ENCODE assay signal across 17 mouse cellular contexts in the genomic region with DNA sequence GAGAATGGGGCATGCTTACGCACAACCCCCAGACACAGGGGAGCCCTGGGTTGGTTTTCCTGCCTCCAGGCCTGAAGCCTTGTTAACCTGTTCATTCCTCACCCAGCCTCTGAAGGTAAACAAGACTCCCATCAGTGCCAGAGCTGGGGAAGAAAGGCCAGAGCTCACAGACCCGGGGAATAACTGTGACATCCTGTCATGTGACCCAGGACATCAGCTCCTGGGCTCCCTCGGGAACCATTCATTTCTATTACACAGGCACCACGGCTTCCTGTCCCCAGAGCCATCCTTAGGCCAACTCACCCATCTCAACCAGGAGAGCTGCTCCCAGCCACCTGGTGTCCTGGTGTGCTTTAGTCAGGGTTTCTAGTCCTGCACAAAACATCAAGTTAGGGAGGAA. TPM values are rescaled to one million over a fixed set of nuclear protein-coding genes. Genes with fewer than 3 reads are reported as not detected.
DNase-seq lines count a peak whose midpoint lies in the region; ATAC-seq and TF ChIP-seq lines count a peak whose summit lies in the region.
"Had no signal": no experiment of that assay in that cellular context is flagged by ENCODE, and none has a peak within 500 bp of the region (broad histone marks: within the 10 kb centered on the region; RNA-seq: fewer than 3 reads in every experiment).

No protein-coding gene starts in this region.

- DNase-seq in heart, adult 11 months, result peak; percentile 94
- DNase-seq in heart, postnatal 4 days, result no peak
- no peak for DNase-seq in lung, postnatal 0 days (ENCODE audit: low spot score)
- DNase-seq in lung, postnatal 4 days, result no peak
- DNase-seq in ZHBTc4 (ENCODE audit: low read depth, low spot score), result peak; percentile 56
- DNase-seq in limb, embryonic 10.5 days (ENCODE audit: low spot score), result no peak
- DNase-seq in urinary bladder, postnatal 4 days (ENCODE audit: low spot score in 2 of 2), result no peak
- DNase-seq in frontal cortex, postnatal 36 days (ENCODE audit: low spot score in 2 of 2), result no peak
- DNase-seq: heart, adult 2 months; right cerebral cortex, postnatal 14 days; thymus, postnatal 4 days had no signal

- H3K9me3 ChIP-seq in lung, postnatal 0 days (ENCODE audit: low read length), result no peaks in the 10 kb centered on the region
- H3K9me3 ChIP-seq in limb, embryonic 10.5 days (replicated peaks), result no peaks in the 10 kb centered on the region
- H3K9me3 ChIP-seq: G1E; hindbrain, embryonic 15.5 days; lung, embryonic 15.5 days; midbrain, embryonic 12.5 days had no signal

- H3K4me1 ChIP-seq in lung, postnatal 0 days (ENCODE audit: insufficient read depth, low read depth, low read length), result no peaks in the 10 kb centered on the region
- H3K4me1 ChIP-seq in limb, embryonic 10.5 days, result peaks cover 12% of the 10 kb centered on the region
- H3K4me1 ChIP-seq: lung, embryonic 15.5 days; midbrain, embryonic 12.5 days had no signal

- no peak overlapping the region for H3K27ac ChIP-seq in lung, postnatal 0 days (ENCODE audit: low read length)
- H3K27ac ChIP-seq in limb, embryonic 10.5 days, result peak overlapping the region; percentile 66; the same call in 1 of the 2 replicates
- H3K27ac ChIP-seq: heart, adult 2 months; hindbrain, embryonic 15.5 days; lung, embryonic 15.5 days; midbrain, embryonic 12.5 days had no signal

- peak; percentile 30; the same call in 1 of the 2 replicates for ATAC-seq in lung, postnatal 0 days
- ATAC-seq: forebrain, embryonic 16.5 days; intestine, postnatal 0 days had no signal

- no peak overlapping the region for H3K9ac ChIP-seq in lung, postnatal 0 days (replicated peaks; ENCODE audit: low read depth)
- H3K9ac ChIP-seq: hindbrain, embryonic 15.5 days; lung, embryonic 15.5 days; midbrain, embryonic 12.5 days had no signal

- H3K4me3 ChIP-seq in lung, postnatal 0 days (ENCODE audit: low read depth, low read length), result no peak overlapping the region
- H3K4me3 ChIP-seq in limb, embryonic 10.5 days, result no peak overlapping the region
- H3K4me3 ChIP-seq: heart, adult 2 months; hindbrain, embryonic 15.5 days; lung, embryonic 15.5 days; midbrain, embryonic 12.5 days had no signal

- no peak overlapping the region for H3K4me2 ChIP-seq in lung, postnatal 0 days (replicated peaks; ENCODE audit: low read depth, low read length)
- H3K4me2 ChIP-seq: hindbrain, embryonic 15.5 days; lung, embryonic 15.5 days; midbrain, embryonic 12.5 days had no signal

- no peaks in the 10 kb centered on the region for H3K36me3 ChIP-seq in lung, postnatal 0 days (ENCODE audit: insufficient read depth, low read length)
- H3K36me3 ChIP-seq in limb, embryonic 10.5 days, result no peaks in the 10 kb centered on the region
- H3K36me3 ChIP-seq: G1E; hindbrain, embryonic 15.5 days; lung, embryonic 15.5 days; midbrain, embryonic 12.5 days had no signal

- no peak for TF ChIP-seq EP300 in lung, postnatal 0 days (IDR thresholded peaks at IDR 0.05)

- TF ChIP-seq CTCF in lung, postnatal 0 days (IDR thresholded peaks at IDR 0.05), result no peak

- H3K27me3 ChIP-seq in lung, postnatal 0 days (replicated peaks; ENCODE audit: insufficient read depth, low read length), result no peaks in the 10 kb centered on the region
- no peaks in the 10 kb centered on the region for H3K27me3 ChIP-seq in limb, embryonic 10.5 days (ENCODE audit: low read depth, poor library complexity, severe bottlenecking)
- H3K27me3 ChIP-seq: hindbrain, embryonic 15.5 days; lung, embryonic 15.5 days; midbrain, embryonic 12.5 days had no signal

- WGBS in lung, postnatal 0 days, result 39% methylated on average over 4 of the region's 4 CpGs
- 40% methylated on average over 4 of the region's 4 CpGs for WGBS in limb, embryonic 10.5 days

RNA-seq across cellular contexts. Expression of a gene that starts 27.8 kb away (rescaled TPM):
- 1 to 10 TPM; 7.1 to 8.1 TPM for total RNA-seq in heart, postnatal 4 days (2021)
- 15.9 and 23.3 TPM in 2 replicates for polyA plus RNA-seq in lung, postnatal 0 days (2015; fragmentation: Nextera tagmentation; extraction: Ambion mirVana)
- 0.95 and 0.97 TPM in 2 replicates for polyA plus RNA-seq in limb, embryonic 10.5 days (2016; fragmentation: Nextera tagmentation; extraction: Ambion mirVana)

Comparison
In these comparisons a context has a peak if more than half of its experiments do, and no peak if none do; other contexts are left out.
1. DNase-seq: peak in heart, adult 11 months (single experiment) and ZHBTc4 (single experiment); none in heart, postnatal 4 days (single experiment), lung, postnatal 0 days (single experiment), lung, postnatal 4 days (0 of 2), limb, embryonic 10.5 days (single experiment), urinary bladder, postnatal 4 days (0 of 2) and frontal cortex, postnatal 36 days (0 of 2).